Mouse (Mus musculus) neural tube, embryonic 15.5 days (tissue): ENCODE results near the gene Odaph. TPM values are rescaled to one million over a fixed set of nuclear protein-coding genes. Genes with fewer than 3 reads are reported as not detected.

Source experiments
- ATAC-seq: fragments of 200-750 bp; cut with Nextera tagmentation; 2 replicates; pipeline ENCODE4 v1.8.0; 2017; ENCODE audit warnings: mild to moderate bottlenecking, moderate TSS enrichment, moderate library complexity; ENCODE audit not compliant: low FRiP score
- H3K27ac ChIP-seq: fragments of 300-500 bp; sonication (generic); replicated peaks from 2 replicates; pipeline ENCODE4 v1.5.1; 2015; ENCODE audit warnings: mild to moderate bottlenecking, inconsistent platforms
- H3K27me3 ChIP-seq: fragments of 300-500 bp; sonication (generic); replicated peaks from 2 replicates; pipeline ENCODE4 v1.6.1; 2015; ENCODE audit warnings: inconsistent platforms
- H3K36me3 ChIP-seq: fragments of 300-500 bp; sonication (generic); 2 replicates; pipeline ENCODE4 v1.6.1; 2015; ENCODE audit warnings: inconsistent platforms
- H3K4me1 ChIP-seq: fragments of 300-500 bp; sonication (generic); 2 replicates; pipeline ENCODE4 v1.6.1; 2015; ENCODE audit warnings: inconsistent platforms
- H3K4me2 ChIP-seq: fragments of 300-500 bp; sonication (generic); 2 replicates; pipeline ENCODE4 v1.6.1; 2015; ENCODE audit warnings: inconsistent platforms, mild to moderate bottlenecking, moderate library complexity
- H3K4me3 ChIP-seq: fragments of 300-500 bp; sonication (generic); replicated peaks from 2 replicates; pipeline ENCODE4 v1.5.1; 2015; ENCODE audit warnings: mild to moderate bottlenecking, inconsistent platforms
- H3K9ac ChIP-seq: fragments of 300-500 bp; sonication (generic); replicated peaks from 2 replicates; pipeline ENCODE4 v1.6.1; 2015; ENCODE audit warnings: mild to moderate bottlenecking, inconsistent platforms
- H3K9me3 ChIP-seq: fragments of 300-500 bp; sonication (generic); replicated peaks from 2 replicates; pipeline ENCODE4 v1.6.1; 2016; ENCODE audit warnings: inconsistent platforms
- WGBS: fragments of 180-500 bp; shearing (Covaris S2); methylation state at CpG from one replicate; pipeline ENCODE4 v1.1.7; 2015; ENCODE audit warnings: mixed read lengths; 5-methylcytosine and 5-hydroxymethylcytosine counted together
- polyA plus RNA-seq: library from polyadenylated mRNA; unstranded; fragments of >200 nt; fragmentation: Nextera tagmentation; extraction: Ambion mirVana; gene quantifications from 2 replicates; pipeline ENCODE4 v1.2.1, GENCODE M21; 2015

Odaph gene
- polyA plus RNA-seq, 1 experiment from 2014 or later = 0.20 TPM

- WGBS = under 1% methylated on average over 65 of the region's 65 CpGs
- ATAC-seq = peak; percentile 98
- Histone ChIP-seq H3K9ac (peak within 1 kb of the TSS; percentile 80), H3K36me3 (peaks cover under 1% of the 10 kb centered on the region; the same call in 1 of the 2 replicates), H3K27me3 (no peaks in the 10 kb centered on the region), H3K4me3 (peak within 1 kb of the TSS; percentile 67), H3K27ac (peak within 1 kb of the TSS; percentile 100), H3K9me3 (no peaks in the 10 kb centered on the region), H3K4me2 (peak within 1 kb of the TSS; percentile 73), H3K4me1 (peaks cover 31% of the 10 kb centered on the region)
Measured at GRCm38 (mm10) chr5:91962639-91963440, 24.4 kb upstream of the Odaph start, which contains the start of gene Rchy1. Gene Rchy1, minus strand, starts transcription at chr5:91963068.

GRCm38 (mm10) chr5:91972046-91972445 is 15.2 kb upstream of the Odaph start:
- no peak overlapping the region for H3K4me3 ChIP-seq
- no peaks in the 10 kb centered on the region for H3K4me1 ChIP-seq
- no peaks in the 10 kb centered on the region for H3K27me3 ChIP-seq
- no peak overlapping the region for H3K27ac ChIP-seq
- no peak overlapping the region for H3K9ac ChIP-seq
- H3K36me3 ChIP-seq = no peaks in the 10 kb centered on the region
- no peak for ATAC-seq
- no peak overlapping the region for H3K4me2 ChIP-seq
- 88% methylated on average over 3 of the region's 3 CpGs for WGBS
- no peaks in the 10 kb centered on the region for H3K9me3 ChIP-seq

- H3K9ac ChIP-seq = no peak overlapping the region
- no peaks in the 10 kb centered on the region for H3K4me1 ChIP-seq
- no peaks in the 10 kb centered on the region for H3K9me3 ChIP-seq
- no peak overlapping the region for H3K4me2 ChIP-seq
- ATAC-seq = no peak
- H3K36me3 ChIP-seq = no peaks in the 10 kb centered on the region
- no peaks in the 10 kb centered on the region for H3K27me3 ChIP-seq
- H3K27ac ChIP-seq = no peak overlapping the region
- WGBS = 93% methylated on average over 7 of the region's 7 CpGs
- no peak overlapping the region for H3K4me3 ChIP-seq
Measured at GRCm38 (mm10) chr5:91974002-91974401, 13.3 kb upstream of the Odaph start.

GRCm38 (mm10) chr5:91975758-91976157 is 11.5 kb upstream of the Odaph start:
- no peaks in the 10 kb centered on the region for H3K9me3 ChIP-seq
- H3K4me2 ChIP-seq = no peak overlapping the region
- H3K27ac ChIP-seq = no peak overlapping the region
- no peak overlapping the region for H3K9ac ChIP-seq
- WGBS = 96% methylated on average over 9 of the region's 9 CpGs
- H3K27me3 ChIP-seq = no peaks in the 10 kb centered on the region
- H3K4me3 ChIP-seq = no peak overlapping the region
- no peak for ATAC-seq
- H3K4me1 ChIP-seq = no peaks in the 10 kb centered on the region
- no peaks in the 10 kb centered on the region for H3K36me3 ChIP-seq

GRCm38 (mm10) chr5:91976566-91977396 is 10.5 kb upstream of the Odaph start:
- Histone ChIP-seq H3K4me2 (no peak overlapping the region), H3K36me3 (no peaks in the 10 kb centered on the region), H3K9ac (no peak overlapping the region), H3K27me3 (no peaks in the 10 kb centered on the region), H3K27ac (no peak overlapping the region), H3K4me3 (no peak overlapping the region), H3K4me1 (no peaks in the 10 kb centered on the region), H3K9me3 (no peaks in the 10 kb centered on the region)
- ATAC-seq = no peak
- 76% methylated on average over 10 of the region's 10 CpGs for WGBS

GRCm38 (mm10) chr5:91977397-91977770 is 9.9 kb upstream of the Odaph start:
- no peak overlapping the region for H3K4me2 ChIP-seq
- no peak overlapping the region for H3K4me3 ChIP-seq
- ATAC-seq = no peak
- no peak overlapping the region for H3K27ac ChIP-seq
- 91% methylated on average over 2 of the region's 2 CpGs for WGBS
- H3K27me3 ChIP-seq = no peaks in the 10 kb centered on the region
- H3K4me1 ChIP-seq = no peaks in the 10 kb centered on the region
- no peaks in the 10 kb centered on the region for H3K9me3 ChIP-seq
- no peak overlapping the region for H3K9ac ChIP-seq
- no peaks in the 10 kb centered on the region for H3K36me3 ChIP-seq

- no peaks in the 10 kb centered on the region for H3K9me3 ChIP-seq
- WGBS = 93% methylated on average over 11 of the region's 11 CpGs
- no peak overlapping the region for H3K27ac ChIP-seq
- no peaks in the 10 kb centered on the region for H3K4me1 ChIP-seq
- ATAC-seq = no peak
- no peaks in the 10 kb centered on the region for H3K27me3 ChIP-seq
- H3K36me3 ChIP-seq = no peaks in the 10 kb centered on the region
- H3K9ac ChIP-seq = no peak overlapping the region
- H3K4me3 ChIP-seq = no peak overlapping the region
- no peak overlapping the region for H3K4me2 ChIP-seq
Measured at GRCm38 (mm10) chr5:91981176-91981840, 6.0 kb upstream of the Odaph start.

GRCm38 (mm10) chr5:91983490-91983889 is 3.8 kb upstream of the Odaph start:
- Histone ChIP-seq H3K4me1 (no peaks in the 10 kb centered on the region), H3K9ac (no peak overlapping the region), H3K27ac (no peak overlapping the region), H3K4me2 (no peak overlapping the region), H3K36me3 (no peaks in the 10 kb centered on the region), H3K9me3 (no peaks in the 10 kb centered on the region), H3K4me3 (no peak overlapping the region), H3K27me3 (no peaks in the 10 kb centered on the region)
- WGBS = 80% methylated on average over 2 of the region's 2 CpGs
- ATAC-seq = no peak

- WGBS = 61% methylated on average over 2 of the region's 2 CpGs
- Histone ChIP-seq H3K4me2 (no peak overlapping the region), H3K9me3 (no peaks in the 10 kb centered on the region), H3K36me3 (no peaks in the 10 kb centered on the region), H3K4me3 (no peak overlapping the region), H3K9ac (no peak overlapping the region), H3K27ac (no peak overlapping the region), H3K27me3 (no peaks in the 10 kb centered on the region), H3K4me1 (no peaks in the 10 kb centered on the region)
- ATAC-seq = no peak
Measured at GRCm38 (mm10) chr5:91985721-91986120, 1.6 kb upstream of the Odaph start.

- Histone ChIP-seq H3K4me3 (no peak overlapping the region), H3K4me1 (no peaks in the 10 kb centered on the region), H3K27me3 (no peaks in the 10 kb centered on the region), H3K4me2 (no peak overlapping the region), H3K9ac (no peak overlapping the region), H3K36me3 (no peaks in the 10 kb centered on the region), H3K27ac (no peak overlapping the region), H3K9me3 (no peaks in the 10 kb centered on the region)
- ATAC-seq = peak; percentile 61
- 64% methylated on average over 2 of the region's 2 CpGs for WGBS
Measured at GRCm38 (mm10) chr5:91987799-91988198, 524 bp downstream of the Odaph start.

GRCm38 (mm10) chr5:91989261-91989660 is 2.0 kb downstream of the Odaph start:
- no peak for ATAC-seq
- WGBS = 74% methylated on average over 9 of the region's 9 CpGs
- Histone ChIP-seq H3K27me3 (no peaks in the 10 kb centered on the region), H3K9me3 (no peaks in the 10 kb centered on the region), H3K4me3 (no peak overlapping the region), H3K36me3 (no peaks in the 10 kb centered on the region), H3K4me1 (no peaks in the 10 kb centered on the region), H3K27ac (no peak overlapping the region), H3K4me2 (no peak overlapping the region), H3K9ac (no peak overlapping the region)
